Mouse (Mus musculus) lung, adult 2 months (tissue): ENCODE results near the gene Tssk4.

Experiments used
- CTCF ChIP-seq: fragments of 200-500 bp; IDR thresholded peaks from 2 replicates; pipeline ENCODE4 v1.5.1; 2011; ENCODE audit warnings: mild to moderate bottlenecking, low read length, control low read depth; ENCODE audit not compliant: insufficient read depth
- POLR2A ChIP-seq: fragments of 200-500 bp; IDR thresholded peaks from 2 replicates; pipeline ENCODE4 v1.6.1; 2011; ENCODE audit warnings: low read depth, mild to moderate bottlenecking, control low read depth, low read length, borderline replicate concordance; ENCODE audit errors: extremely low read depth

DNA sequence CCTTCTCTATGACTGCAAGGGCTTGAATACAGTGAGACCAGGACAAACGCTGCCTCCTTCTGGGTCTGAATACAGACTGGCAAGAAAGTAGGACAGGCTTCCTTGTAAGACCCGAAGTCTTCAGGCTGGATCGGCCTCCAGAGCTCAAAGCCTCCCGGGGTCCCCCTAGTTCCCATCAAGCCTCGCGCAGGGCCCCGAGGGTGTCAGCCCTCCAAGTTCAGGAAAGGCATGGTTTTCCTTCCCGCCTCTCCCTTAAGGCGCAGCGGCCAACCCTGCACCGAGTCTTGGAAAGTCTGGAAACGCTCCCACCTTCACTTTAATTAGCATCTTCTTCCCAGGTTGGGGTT is 21.5 kb downstream of the Tssk4 start:
- TF ChIP-seq CTCF (no peak), POLR2A (no peak)
